Mouse (Mus musculus): ENCODE results near the gene Pde6b.

GRCm38 (mm10) chr5:108405460-108405859 lies 17.3 kb downstream of the Pde6b start:
- no peak for TF ChIP-seq CTCF (IDR thresholded peaks at IDR 0.05)
- no peak for TF ChIP-seq EP300 (IDR thresholded peaks at IDR 0.05; ENCODE audit: insufficient read depth, low read depth, low read length)
